Mouse (Mus musculus) embryonic facial prominence, embryonic 12.5 days (tissue): ENCODE data around the gene Adat3. TPM values are rescaled to one million over a fixed set of nuclear protein-coding genes. Genes with fewer than 3 reads are reported as not detected.

Experiments
- ATAC-seq: fragments of 200-750 bp; cut with Nextera tagmentation; 2 replicates; pipeline ENCODE4 v1.8.0; 2017; ENCODE audit not compliant: insufficient number of reproducible peaks, insufficient read depth, low FRiP score, low TSS enrichment
- H3K27ac ChIP-seq: fragments of 300-500 bp; sonication (generic); 2 replicates; pipeline ENCODE4 v1.5.1; 2016; ENCODE audit warnings: mild to moderate bottlenecking
- H3K27me3 ChIP-seq: fragments of 300-500 bp; sonication (generic); 2 replicates; pipeline ENCODE4 v1.6.1; 2016; ENCODE audit warnings: mild to moderate bottlenecking, moderate library complexity
- H3K36me3 ChIP-seq: fragments of 300-500 bp; sonication (generic); 2 replicates; pipeline ENCODE4 v1.6.1; 2016; ENCODE audit warnings: mild to moderate bottlenecking
- H3K4me1 ChIP-seq: fragments of 300-500 bp; sonication (generic); 2 replicates; pipeline ENCODE4 v1.6.1; 2016
- H3K4me2 ChIP-seq: fragments of 300-500 bp; sonication (generic); replicated peaks from 2 replicates; pipeline ENCODE4 v1.6.1; 2016; ENCODE audit warnings: mild to moderate bottlenecking, moderate library complexity
- H3K4me3 ChIP-seq: fragments of 300-500 bp; sonication (generic); 2 replicates; pipeline ENCODE4 v1.5.1; 2016; ENCODE audit warnings: mild to moderate bottlenecking
- H3K9ac ChIP-seq: fragments of 300-500 bp; sonication (generic); 2 replicates; pipeline ENCODE4 v1.6.1; 2016; ENCODE audit warnings: mild to moderate bottlenecking, moderate library complexity
- H3K9me3 ChIP-seq: fragments of 300-500 bp; sonication (generic); 2 replicates; pipeline ENCODE4 v1.6.1; 2016; ENCODE audit warnings: mild to moderate bottlenecking, moderate library complexity
- WGBS: fragments of 180-500 bp; shearing (Covaris S2); methylation state at CpG from one replicate; pipeline ENCODE4 v1.1.7; 2016; 5-methylcytosine and 5-hydroxymethylcytosine counted together
- polyA plus RNA-seq: library from polyadenylated mRNA; unstranded; fragments of >200 nt; fragmentation: Nextera tagmentation; extraction: Ambion mirVana; gene quantifications from 2 replicates; pipeline ENCODE4 v1.2.1, GENCODE M21; 2016

Gene Adat3
- polyA plus RNA-seq, 1 experiment from 2014 or later = 7.8 TPM

GRCm38 (mm10) chr10:80584045-80584488 is 18.6 kb upstream of the Adat3 start:
- H3K27ac ChIP-seq = no peak overlapping the region
- peaks cover 17% of the 10 kb centered on the region for H3K4me1 ChIP-seq
- no peaks in the 10 kb centered on the region for H3K27me3 ChIP-seq
- H3K36me3 ChIP-seq = peaks cover 36% of the 10 kb centered on the region
- no peaks in the 10 kb centered on the region for H3K9me3 ChIP-seq
- no peak overlapping the region for H3K4me2 ChIP-seq
- no peak overlapping the region for H3K9ac ChIP-seq
- H3K4me3 ChIP-seq = no peak overlapping the region
- WGBS = 66% methylated on average over 12 of the region's 12 CpGs
- ATAC-seq = no peak

- Histone ChIP-seq H3K4me1 (peaks cover 19% of the 10 kb centered on the region), H3K4me3 (no peak overlapping the region), H3K27ac (no peak overlapping the region), H3K9ac (no peak overlapping the region), H3K9me3 (no peaks in the 10 kb centered on the region), H3K27me3 (no peaks in the 10 kb centered on the region), H3K4me2 (no peak overlapping the region), H3K36me3 (peaks cover 36% of the 10 kb centered on the region)
- no peak for ATAC-seq
- WGBS = 72% methylated on average over 12 of the region's 12 CpGs
Measured at GRCm38 (mm10) chr10:80584642-80585552, 17.8 kb upstream of the Adat3 start.

GRCm38 (mm10) chr10:80585581-80585980 is 17.1 kb upstream of the Adat3 start:
- Histone ChIP-seq H3K27ac (no peak overlapping the region), H3K9ac (no peak overlapping the region), H3K4me2 (no peak overlapping the region), H3K36me3 (peaks cover 36% of the 10 kb centered on the region), H3K4me3 (no peak overlapping the region), H3K27me3 (no peaks in the 10 kb centered on the region), H3K4me1 (peaks cover 19% of the 10 kb centered on the region), H3K9me3 (no peaks in the 10 kb centered on the region)
- ATAC-seq = no peak
- WGBS = 94% methylated on average over 8 of the region's 8 CpGs

GRCm38 (mm10) chr10:80586407-80587304 is 16.0 kb upstream of the Adat3 start:
- Histone ChIP-seq H3K9ac (no peak overlapping the region; the same call in 1 of the 2 replicates), H3K36me3 (peaks cover 32% of the 10 kb centered on the region), H3K4me1 (peaks cover 19% of the 10 kb centered on the region)

GRCm38 (mm10) chr10:80587305-80587657 is 15.4 kb upstream of the Adat3 start:
- ATAC-seq = no peak
- Histone ChIP-seq H3K36me3 (peaks cover 32% of the 10 kb centered on the region), H3K9ac (no peak overlapping the region; the same call in 1 of the 2 replicates), H3K4me1 (peaks cover 19% of the 10 kb centered on the region), H3K27ac (no peak overlapping the region), H3K9me3 (no peaks in the 10 kb centered on the region), H3K4me3 (no peak overlapping the region), H3K27me3 (no peaks in the 10 kb centered on the region), H3K4me2 (no peak overlapping the region; the same call in 1 of the 2 replicates)
- 49% methylated on average over 4 of the region's 4 CpGs for WGBS

More at GRCm38 (mm10) chr10:80586407-80587304, 16.0 kb upstream of the Adat3 start:
- 96% methylated on average over 42 of the region's 51 CpGs for WGBS
- no peak overlapping the region for H3K27ac ChIP-seq
- no peak overlapping the region for H3K4me3 ChIP-seq
- no peaks in the 10 kb centered on the region for H3K27me3 ChIP-seq
- ATAC-seq = no peak
- H3K9me3 ChIP-seq = no peaks in the 10 kb centered on the region
- H3K4me2 ChIP-seq = no peak overlapping the region; the same call in 1 of the 2 replicates

- 0 out of 2 replicates have a peak overlapping the region, but pooled peaks have one; percentile 50 for H3K27ac ChIP-seq
- WGBS = 19% methylated on average over 12 of the region's 12 CpGs
- peak overlapping the region; percentile 84 for H3K9ac ChIP-seq
- H3K4me3 ChIP-seq = peak overlapping the region; percentile 93
- no peaks in the 10 kb centered on the region for H3K27me3 ChIP-seq
- peaks cover 16% of the 10 kb centered on the region; the same call in 1 of the 2 replicates for H3K36me3 ChIP-seq
- no peaks in the 10 kb centered on the region for H3K9me3 ChIP-seq
- ATAC-seq = no peak
- peak overlapping the region; percentile 87 for H3K4me2 ChIP-seq
- peaks cover 19% of the 10 kb centered on the region for H3K4me1 ChIP-seq
Measured at GRCm38 (mm10) chr10:80589127-80589878, 13.4 kb upstream of the Adat3 start.

GRCm38 (mm10) chr10:80589879-80590854 is 12.5 kb upstream of the Adat3 start, which contains the start of gene Abhd17a:
Gene Abhd17a (minus strand): TSS chr10:80590341.
- Histone ChIP-seq H3K4me3 (peak within 1 kb of the TSS; percentile 93), H3K27ac (peak within 1 kb of the TSS; percentile 50), H3K4me2 (peak within 1 kb of the TSS; percentile 87), H3K9me3 (no peaks in the 10 kb centered on the region), H3K27me3 (no peaks in the 10 kb centered on the region), H3K9ac (peak within 1 kb of the TSS; percentile 84), H3K4me1 (peaks cover 19% of the 10 kb centered on the region), H3K36me3 (peaks cover 10% of the 10 kb centered on the region; the same call in 1 of the 2 replicates)
- WGBS = 1% methylated on average over 72 of the region's 73 CpGs
- peak; percentile 78 for ATAC-seq

- ATAC-seq = no peak
- WGBS = 47% methylated on average over 4 of the region's 4 CpGs
- no peak overlapping the region for H3K4me3 ChIP-seq
Measured at GRCm38 (mm10) chr10:80596318-80596717, 6.4 kb upstream of the Adat3 start.

GRCm38 (mm10) chr10:80603364-80603763 is 684 bp downstream of the Adat3 start:
- peak overlapping the region; percentile 75 for H3K4me3 ChIP-seq
- H3K9ac ChIP-seq = peak overlapping the region; percentile 61
- H3K27me3 ChIP-seq = no peaks in the 10 kb centered on the region
- H3K4me2 ChIP-seq = peak overlapping the region; percentile 86
- no peak for ATAC-seq
- peaks cover 10% of the 10 kb centered on the region for H3K4me1 ChIP-seq
- peaks cover 25% of the 10 kb centered on the region for H3K36me3 ChIP-seq
- no peaks in the 10 kb centered on the region for H3K9me3 ChIP-seq
- 34% methylated on average over 7 of the region's 7 CpGs for WGBS
- peak overlapping the region; percentile 87 for H3K27ac ChIP-seq

More at GRCm38 (mm10) chr10:80596318-80596717, 6.4 kb upstream of the Adat3 start:
- Histone ChIP-seq H3K4me1 (no peaks in the 10 kb centered on the region), H3K9ac (no peak overlapping the region), H3K4me2 (no peak overlapping the region), H3K36me3 (no peaks in the 10 kb centered on the region), H3K27ac (no peak overlapping the region), H3K9me3 (no peaks in the 10 kb centered on the region), H3K27me3 (no peaks in the 10 kb centered on the region)

GRCm38 (mm10) chr10:80604001-80604509 is 1.4 kb downstream of the Adat3 start:
- 92% methylated on average over 7 of the region's 7 CpGs for WGBS
- Histone ChIP-seq H3K4me3 (peak overlapping the region; percentile 75), H3K27me3 (no peaks in the 10 kb centered on the region), H3K4me2 (peak overlapping the region; percentile 86), H3K9me3 (no peaks in the 10 kb centered on the region), H3K27ac (no peak overlapping the region; the same call in 1 of the 2 replicates), H3K36me3 (peaks cover 32% of the 10 kb centered on the region), H3K9ac (peak overlapping the region; percentile 61), H3K4me1 (peaks cover 10% of the 10 kb centered on the region)
- no peak for ATAC-seq
